Mouse (Mus musculus) cerebellum, postnatal 4 days (tissue): ENCODE measurements around the gene Rnf115.
"Not testable (repeated sequence)": the region's sequence is repeated elsewhere in the genome, so short reads cannot be mapped to it uniquely, and the experiment has no call there.

ENCODE experiments used
- DNase-seq, 2 experiments: peaks; one replicate each; pipeline ENCODE4 v3.0.0; 2022; ENCODE audit warnings: low spot score in 2 of 2, mixed read lengths in 1 of 2

Rnf115 gene

GRCm38 (mm10) chr3:96727343-96727827 is at the start of gene Rnf115, which contains the start of gene Polr3c:
Rnf115 (plus strand) TSS chr3:96727664.
Polr3c (minus strand) TSS chr3:96727628.
- DNase-seq = peak; percentile 89 to 91

- no peak for DNase-seq
Observed at GRCm38 (mm10) chr3:96678456-96678855, 49.0 kb upstream of the Rnf115 start.

GRCm38 (mm10) chr3:96679159-96679674 is 48.2 kb upstream of the Rnf115 start:
- DNase-seq = no peak

- no peak for DNase-seq
Observed at GRCm38 (mm10) chr3:96680269-96680956, 47.1 kb upstream of the Rnf115 start.

GRCm38 (mm10) chr3:96683496-96683895 is 44.0 kb upstream of the Rnf115 start:
- DNase-seq = no peak

- DNase-seq = no peak
Observed at GRCm38 (mm10) chr3:96684151-96684821, 43.2 kb upstream of the Rnf115 start.

GRCm38 (mm10) chr3:96684822-96685156 is 42.7 kb upstream of the Rnf115 start:
- no peak for DNase-seq

- not testable (repeated sequence) for DNase-seq
Observed at GRCm38 (mm10) chr3:96686057-96686456, 41.4 kb upstream of the Rnf115 start.

GRCm38 (mm10) chr3:96688854-96689253 is 38.6 kb upstream of the Rnf115 start:
- no peak for DNase-seq

GRCm38 (mm10) chr3:96690298-96690697 is 37.2 kb upstream of the Rnf115 start:
- no peak for DNase-seq

GRCm38 (mm10) chr3:96692506-96692905 is 35.0 kb upstream of the Rnf115 start:
- peak in 1 of 2 experiments; percentile 36 for DNase-seq

GRCm38 (mm10) chr3:96693579-96693978 is 33.9 kb upstream of the Rnf115 start:
- no peak for DNase-seq

GRCm38 (mm10) chr3:96696198-96696765 is 31.2 kb upstream of the Rnf115 start, which contains the start of gene Pias3:
Pias3 (plus strand) TSS chr3:96696384.
- peak; percentile 46 to 63 for DNase-seq

GRCm38 (mm10) chr3:96696766-96697732 is 30.4 kb upstream of the Rnf115 start:
- DNase-seq = peak; percentile 74 to 84

- no peak for DNase-seq
Observed at GRCm38 (mm10) chr3:96698993-96699690, 28.3 kb upstream of the Rnf115 start.

GRCm38 (mm10) chr3:96700376-96700775 is 27.1 kb upstream of the Rnf115 start:
- no peak for DNase-seq

GRCm38 (mm10) chr3:96701003-96701402 is 26.5 kb upstream of the Rnf115 start:
- no peak for DNase-seq

GRCm38 (mm10) chr3:96704778-96705177 is 22.7 kb upstream of the Rnf115 start:
- DNase-seq = peak in 1 of 2 experiments; percentile 30

- DNase-seq = no peak
Observed at GRCm38 (mm10) chr3:96706217-96706616, 21.2 kb upstream of the Rnf115 start.

- no peak for DNase-seq
Observed at GRCm38 (mm10) chr3:96706984-96707383, 20.5 kb upstream of the Rnf115 start.
